Mouse (Mus musculus) G1E-ER4 (cell line): ENCODE measurements around the gene Spdya. TPM values are rescaled to one million over a fixed set of nuclear protein-coding genes. Genes with fewer than 3 reads are reported as not detected.

Experiments used
- GATA1 ChIP-seq: IDR thresholded peaks from one replicate; pipeline ENCODE4 v1.8.0; 2012; ENCODE audit warnings: low read length, inconsistent platforms
- polyA plus RNA-seq: library from polyadenylated mRNA; stranded (reverse); fragments of >175 nt; gene quantifications from 2 replicates; pipeline ENCODE4 v1.2.3, GENCODE M21; 2012

Spdya gene
- polyA plus RNA-seq, 1 experiment = not detected

DNA sequence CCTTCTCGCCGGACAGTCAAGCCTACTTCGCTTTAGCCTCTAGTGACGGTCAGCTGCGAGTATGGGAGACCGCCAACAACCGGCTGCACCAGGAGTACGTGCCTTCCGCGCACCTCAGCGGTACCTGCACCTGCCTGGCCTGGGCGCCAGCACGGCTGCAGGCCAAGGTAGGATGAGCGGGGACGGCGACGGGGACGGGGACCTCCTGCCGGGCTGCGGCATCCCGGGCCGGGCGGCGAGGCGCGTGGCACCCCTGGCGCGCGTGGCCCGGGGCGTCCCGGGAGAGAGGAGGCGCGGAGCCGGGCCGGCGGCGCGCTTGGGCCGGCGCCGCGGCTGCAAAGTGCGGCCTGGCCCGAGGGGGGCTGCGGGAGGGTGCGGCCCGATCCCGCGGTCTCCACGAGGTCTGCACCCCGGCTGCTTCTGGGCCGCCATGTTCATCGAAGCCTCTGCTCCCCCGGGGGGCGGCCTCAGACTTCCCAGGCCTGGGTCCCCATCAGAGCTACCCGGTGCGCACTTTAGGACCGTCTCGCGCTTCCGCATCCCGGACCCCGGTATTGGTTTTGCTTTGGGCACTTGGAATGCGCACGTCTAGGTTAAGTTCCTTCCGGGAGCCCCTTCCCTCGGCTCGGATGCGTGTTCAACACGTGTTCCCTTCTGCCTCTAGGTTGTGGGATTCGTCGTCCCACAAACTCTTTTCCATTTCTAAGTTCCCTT lies 64.6 kb downstream of the Spdya start:
- no peak for TF ChIP-seq GATA1

DNA sequence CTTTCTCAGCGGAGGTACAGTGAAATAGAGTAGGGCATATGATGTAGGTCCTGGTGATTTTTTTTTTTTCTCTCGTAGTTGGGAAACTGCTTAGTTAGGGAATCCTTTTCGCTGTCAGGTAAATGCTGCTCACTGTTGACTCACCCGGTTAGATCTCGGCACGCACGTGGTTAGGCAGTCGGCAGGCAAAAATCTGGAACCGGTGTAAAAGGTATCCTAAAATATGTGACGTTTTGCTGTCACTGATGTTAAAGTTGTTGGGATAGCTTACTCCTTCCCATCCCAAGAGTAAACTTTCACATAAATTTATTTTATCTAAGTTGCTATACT lies 65.1 kb downstream of the Spdya start:
- no peak for TF ChIP-seq GATA1

- TF ChIP-seq GATA1 = no peak
Measured at GRCm38 (mm10) chr17:71617974-71618373, 66.1 kb downstream of the Spdya start.

GRCm38 (mm10) chr17:71631806-71632205 lies 79.9 kb downstream of the Spdya start:
- no peak for TF ChIP-seq GATA1

- no peak for TF ChIP-seq GATA1
Measured at GRCm38 (mm10) chr17:71633350-71633749, 81.5 kb downstream of the Spdya start.

DNA sequence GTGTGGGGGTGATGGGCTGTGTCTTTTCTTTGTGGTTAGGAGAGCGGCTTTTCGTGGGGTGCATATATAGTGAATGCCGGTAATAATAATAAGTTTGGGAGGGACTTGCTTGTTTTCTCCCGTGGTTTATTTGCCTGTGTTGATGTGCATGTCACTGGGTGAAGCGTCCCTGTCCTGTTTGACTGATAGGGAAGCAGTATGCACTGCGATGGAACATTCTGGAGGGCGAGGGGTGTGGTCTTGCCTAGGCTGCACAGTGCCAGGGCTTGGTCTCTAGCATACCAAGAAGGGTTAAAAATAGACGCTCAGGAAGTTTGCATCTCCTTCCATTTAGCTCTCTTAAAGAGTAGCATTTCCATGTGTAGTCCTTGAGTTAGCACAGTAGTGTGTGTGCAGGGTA lies 84.9 kb downstream of the Spdya start:
- no peak for TF ChIP-seq GATA1

DNA sequence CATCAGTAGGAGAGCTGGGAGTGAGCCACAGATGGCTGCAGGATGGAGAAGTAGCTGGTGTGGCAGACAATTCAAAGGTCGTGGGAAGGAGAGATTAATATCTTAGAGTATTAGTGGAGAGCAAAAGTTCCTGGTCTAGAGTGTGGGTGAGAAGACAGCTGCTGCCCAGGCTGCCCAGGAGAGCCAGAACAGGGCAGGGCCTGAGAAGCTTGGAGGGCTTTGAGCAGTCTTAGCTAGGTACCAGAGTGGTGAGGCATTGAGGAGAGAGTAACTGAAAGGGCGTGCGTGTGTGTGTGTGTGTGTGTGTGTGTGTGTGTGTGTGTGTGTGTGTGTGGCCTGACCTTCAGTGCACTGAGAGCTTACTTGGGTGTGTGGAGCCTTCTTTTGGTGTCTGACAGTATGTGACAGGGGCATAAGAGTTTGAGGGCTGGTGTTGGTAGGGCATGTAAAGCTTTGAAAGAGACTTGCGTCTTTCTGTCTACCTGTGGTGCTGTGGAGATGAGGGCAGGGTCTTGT lies 85.9 kb downstream of the Spdya start:
- no peak for TF ChIP-seq GATA1

Other genes starting within 250 kb of the Spdya start
- 115 and 163 TPM in 2 replicates for gene Emilin2, start 240.1 kb upstream of the Spdya start, polyA plus RNA-seq
- 0.05 TPM in 1 of 2 replicates, not detected in the other for gene Gm4707, start 92.1 kb upstream of the Spdya start, polyA plus RNA-seq
- 14.8 and 17.8 TPM in 2 replicates for gene Smchd1, start 76.7 kb upstream of the Spdya start, polyA plus RNA-seq
- gene Ndc80, start 25.2 kb upstream of the Spdya start, polyA plus RNA-seq = 1.6 and 9.4 TPM in 2 replicates
- gene Wdr43, start 63.8 kb downstream of the Spdya start, polyA plus RNA-seq = 53.5 and 58.7 TPM in 2 replicates
- gene Togaram2, start 121.2 kb downstream of the Spdya start, polyA plus RNA-seq = not detected in 2 replicates
- not detected in 2 replicates for gene Pcare, start 200.8 kb downstream of the Spdya start, polyA plus RNA-seq
- not detected in 2 replicates for gene Clip4, start 216.4 kb downstream of the Spdya start, polyA plus RNA-seq